Mouse (Mus musculus): ENCODE results near the gene Pheta1. TPM values are rescaled to one million over a fixed set of nuclear protein-coding genes. Genes with fewer than 3 reads are reported as not detected.

Gene Pheta1
- polyA plus RNA-seq, 1 experiment from 2014 or later = 22.7 TPM

DNA sequence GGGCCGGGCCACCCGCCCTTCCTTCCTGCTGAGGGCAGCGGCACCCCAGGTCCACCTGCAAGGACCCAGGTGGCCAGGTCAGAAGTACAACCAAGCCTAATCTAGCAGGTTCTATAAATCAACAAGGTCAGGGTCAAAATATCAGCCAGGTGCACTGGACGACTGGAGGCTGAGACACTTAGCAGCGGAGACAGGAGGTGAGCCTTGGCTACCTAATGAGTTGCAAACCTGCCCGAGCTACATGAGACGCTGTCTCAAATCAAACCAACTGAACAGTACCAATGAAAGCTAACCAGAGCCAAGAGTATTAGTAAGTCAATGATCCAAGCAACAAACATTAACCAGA is 9.7 kb upstream of the Pheta1 start:
- H3K4me3 ChIP-seq (ENCODE audit: low read depth, low read length) = peak overlapping the region; percentile 86
- no peaks in the 10 kb centered on the region for H3K36me3 ChIP-seq (ENCODE audit: insufficient read depth, low read length)
- peak overlapping the region; percentile 43 for H3K9ac ChIP-seq (replicated peaks; ENCODE audit: low read depth)
- no peaks in the 10 kb centered on the region for H3K9me3 ChIP-seq (ENCODE audit: low read length)
- ATAC-seq = no peak
- H3K27ac ChIP-seq (ENCODE audit: low read length) = peak overlapping the region; percentile 93
- WGBS = 21% methylated on average over 7 of the region's 7 CpGs
- peak overlapping the region; percentile 67 for H3K4me2 ChIP-seq (replicated peaks; ENCODE audit: low read depth, low read length)
- DNase-seq (ENCODE audit: low spot score) = no peak
- peaks cover 33% of the 10 kb centered on the region for H3K4me1 ChIP-seq (ENCODE audit: insufficient read depth, low read depth, low read length)
- no peak for TF ChIP-seq CTCF (IDR thresholded peaks at IDR 0.05)
- TF ChIP-seq EP300 (IDR thresholded peaks at IDR 0.05) = no peak
- no peaks in the 10 kb centered on the region for H3K27me3 ChIP-seq (replicated peaks; ENCODE audit: insufficient read depth, low read length)

DNA sequence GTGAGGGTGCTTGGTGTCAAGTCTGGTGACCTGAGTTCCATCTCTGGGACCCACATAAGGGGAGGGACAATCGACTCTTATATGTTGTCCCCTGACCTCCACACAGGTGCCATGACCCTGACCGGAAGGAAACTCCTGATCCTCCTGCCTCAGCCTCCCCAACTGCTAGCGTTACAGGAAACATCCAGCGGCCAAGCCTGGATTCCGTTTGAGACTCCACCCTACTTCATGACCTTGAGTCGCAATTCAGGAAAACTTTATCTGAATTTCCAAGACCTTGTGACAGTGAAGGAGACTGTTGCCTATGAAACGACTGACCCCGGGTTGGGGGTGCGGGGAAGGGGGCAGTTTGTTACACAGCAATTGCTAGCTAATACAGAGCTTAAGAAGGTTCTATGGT is 7.3 kb upstream of the Pheta1 start:
- ATAC-seq = no peak
- WGBS = 83% methylated on average over 9 of the region's 9 CpGs

DNA sequence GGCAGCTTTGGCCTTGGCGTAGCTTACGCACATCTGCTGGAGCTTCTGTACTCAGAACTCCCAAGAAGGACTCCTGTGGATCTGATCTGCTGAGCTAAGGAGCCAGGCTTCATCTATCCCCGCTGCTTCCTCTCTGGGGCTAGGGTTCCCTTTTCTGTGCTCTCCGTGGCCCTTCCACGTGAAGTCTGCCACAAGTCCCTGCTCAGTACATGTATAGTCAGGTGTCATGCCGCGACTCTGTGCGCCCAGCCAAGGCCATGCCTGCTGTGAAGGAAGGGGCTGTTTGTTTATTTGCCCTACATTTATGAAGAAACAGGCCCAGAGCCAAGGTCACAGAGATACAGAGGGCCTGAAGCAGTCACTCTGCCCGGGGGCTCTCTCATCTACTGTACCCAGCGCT is 6.8 kb upstream of the Pheta1 start:
- Histone ChIP-seq H3K4me2 (replicated peaks; ENCODE audit: low read depth, low read length) (no peak overlapping the region), H3K27ac (ENCODE audit: low read length) (peak overlapping the region; percentile 40)
- DNase-seq (ENCODE audit: low spot score) = no peak

More for the DNA sequence above, 7.3 kb upstream of the Pheta1 start:
- Histone ChIP-seq H3K4me2 (replicated peaks; ENCODE audit: low read depth, low read length) (no peak overlapping the region), H3K27ac (ENCODE audit: low read length) (0 out of 2 replicates have a peak overlapping the region, but pooled peaks have one; percentile 40), H3K27me3 (replicated peaks; ENCODE audit: insufficient read depth, low read length) (no peaks in the 10 kb centered on the region; the same call in 1 of the 2 replicates), H3K9ac (replicated peaks; ENCODE audit: low read depth) (no peak overlapping the region), H3K4me1 (ENCODE audit: insufficient read depth, low read depth, low read length) (peaks cover 18% of the 10 kb centered on the region; the same call in 1 of the 2 replicates), H3K4me3 (ENCODE audit: low read depth, low read length) (no peak overlapping the region), H3K36me3 (ENCODE audit: insufficient read depth, low read length) (no peaks in the 10 kb centered on the region), H3K9me3 (ENCODE audit: low read length) (no peaks in the 10 kb centered on the region)
- no peak for DNase-seq (ENCODE audit: low spot score)
- TF ChIP-seq EP300 (IDR thresholded peaks at IDR 0.05) = no peak
- TF ChIP-seq CTCF (IDR thresholded peaks at IDR 0.05) = no peak

GRCm38 (mm10) chr5:121842665-121843118 is 6.1 kb upstream of the Pheta1 start:
- 0 out of 2 replicates have a peak overlapping the region, but pooled peaks have one; percentile 26 for H3K9ac ChIP-seq (replicated peaks; ENCODE audit: low read depth)
- H3K27me3 ChIP-seq (replicated peaks; ENCODE audit: insufficient read depth, low read length) = no peaks in the 10 kb centered on the region; the same call in 1 of the 2 replicates
- H3K4me3 ChIP-seq (ENCODE audit: low read depth, low read length) = peak overlapping the region; percentile 44
- peaks cover 16% of the 10 kb centered on the region; the same call in 1 of the 2 replicates for H3K4me1 ChIP-seq (ENCODE audit: insufficient read depth, low read depth, low read length)
- peak overlapping the region; percentile 75 for H3K4me2 ChIP-seq (replicated peaks; ENCODE audit: low read depth, low read length)
- H3K36me3 ChIP-seq (ENCODE audit: insufficient read depth, low read length) = no peaks in the 10 kb centered on the region
- H3K9me3 ChIP-seq (ENCODE audit: low read length) = no peaks in the 10 kb centered on the region
- peak overlapping the region; percentile 34 for H3K27ac ChIP-seq (ENCODE audit: low read length)
- WGBS = 1% methylated on average over 32 of the region's 33 CpGs
- TF ChIP-seq EP300 (IDR thresholded peaks at IDR 0.05) (no peak; the same call in 1 of the 2 replicates), CTCF (IDR thresholded peaks at IDR 0.05) (peak; percentile 99)
- ATAC-seq = peak; percentile 70
- DNase-seq (ENCODE audit: low spot score) = peak; percentile 84

More for the DNA sequence above, 6.8 kb upstream of the Pheta1 start:
- no peak for ATAC-seq
- Histone ChIP-seq H3K9ac (replicated peaks; ENCODE audit: low read depth) (0 out of 2 replicates have a peak overlapping the region, but pooled peaks have one; percentile 26), H3K27me3 (replicated peaks; ENCODE audit: insufficient read depth, low read length) (no peaks in the 10 kb centered on the region; the same call in 1 of the 2 replicates), H3K4me3 (ENCODE audit: low read depth, low read length) (no peak overlapping the region), H3K9me3 (ENCODE audit: low read length) (no peaks in the 10 kb centered on the region), H3K4me1 (ENCODE audit: insufficient read depth, low read depth, low read length) (peaks cover 18% of the 10 kb centered on the region; the same call in 1 of the 2 replicates), H3K36me3 (ENCODE audit: insufficient read depth, low read length) (no peaks in the 10 kb centered on the region)
- 38% methylated on average over 10 of the region's 10 CpGs for WGBS
- TF ChIP-seq CTCF (IDR thresholded peaks at IDR 0.05) (no peak), EP300 (IDR thresholded peaks at IDR 0.05) (no peak)

GRCm38 (mm10) chr5:121843138-121843905 is 5.5 kb upstream of the Pheta1 start:
- H3K4me1 ChIP-seq (ENCODE audit: insufficient read depth, low read depth, low read length) = peaks cover 16% of the 10 kb centered on the region
- 10% methylated on average over 16 of the region's 17 CpGs for WGBS
- H3K36me3 ChIP-seq (ENCODE audit: insufficient read depth, low read length) = no peaks in the 10 kb centered on the region
- H3K9ac ChIP-seq (replicated peaks; ENCODE audit: low read depth) = no peak overlapping the region
- H3K4me3 ChIP-seq (ENCODE audit: low read depth, low read length) = peak overlapping the region; percentile 44
- H3K9me3 ChIP-seq (ENCODE audit: low read length) = no peaks in the 10 kb centered on the region
- DNase-seq (ENCODE audit: low spot score) (peak; percentile 52), ATAC-seq (no peak)
- H3K4me2 ChIP-seq (replicated peaks; ENCODE audit: low read depth, low read length) = peak overlapping the region; percentile 75
- peak overlapping the region; percentile 34 for H3K27ac ChIP-seq (ENCODE audit: low read length)
- TF ChIP-seq EP300 (IDR thresholded peaks at IDR 0.05) = no peak
- no peak for TF ChIP-seq CTCF (IDR thresholded peaks at IDR 0.05)
- no peaks in the 10 kb centered on the region; the same call in 1 of the 2 replicates for H3K27me3 ChIP-seq (replicated peaks; ENCODE audit: insufficient read depth, low read length)

DNA sequence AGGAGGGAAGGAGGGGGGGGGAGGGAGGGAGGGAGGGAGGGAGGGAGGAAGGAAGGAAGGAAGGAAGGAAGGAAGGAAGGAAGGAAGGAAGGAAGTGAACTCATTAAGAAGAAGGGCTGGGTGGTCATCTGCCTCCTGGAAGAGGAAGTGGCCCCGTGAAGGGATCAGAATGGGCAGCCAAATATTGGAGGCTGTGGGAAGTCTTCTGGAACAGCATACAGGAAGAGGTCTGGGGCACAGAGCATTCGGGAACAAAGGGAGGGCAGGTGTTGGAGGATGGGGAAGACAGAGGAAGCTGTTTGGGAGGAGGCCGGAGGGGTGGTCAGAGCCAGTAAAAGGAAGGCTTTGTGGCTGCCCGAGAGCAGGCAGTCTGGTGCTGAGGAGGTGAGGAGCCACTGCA is 3.4 kb upstream of the Pheta1 start:
- WGBS = 13% methylated on average over 4 of the region's 4 CpGs
- Histone ChIP-seq H3K4me1 (ENCODE audit: insufficient read depth, low read depth, low read length) (peaks cover 18% of the 10 kb centered on the region), H3K36me3 (ENCODE audit: insufficient read depth, low read length) (no peaks in the 10 kb centered on the region), H3K27me3 (replicated peaks; ENCODE audit: insufficient read depth, low read length) (no peaks in the 10 kb centered on the region; the same call in 1 of the 2 replicates), H3K9ac (replicated peaks; ENCODE audit: low read depth) (no peak overlapping the region), H3K4me2 (replicated peaks; ENCODE audit: low read depth, low read length) (no peak overlapping the region), H3K27ac (ENCODE audit: low read length) (no peak overlapping the region), H3K4me3 (ENCODE audit: low read depth, low read length) (no peak overlapping the region), H3K9me3 (ENCODE audit: low read length) (no peaks in the 10 kb centered on the region)
- no peak for DNase-seq (ENCODE audit: low spot score)
- TF ChIP-seq CTCF (IDR thresholded peaks at IDR 0.05) (no peak), EP300 (IDR thresholded peaks at IDR 0.05) (no peak)
- ATAC-seq = no peak

Data from lung, postnatal 0 days (tissue).